17 mouse cellular contexts compared by ENCODE assay signal in the genomic region with DNA sequence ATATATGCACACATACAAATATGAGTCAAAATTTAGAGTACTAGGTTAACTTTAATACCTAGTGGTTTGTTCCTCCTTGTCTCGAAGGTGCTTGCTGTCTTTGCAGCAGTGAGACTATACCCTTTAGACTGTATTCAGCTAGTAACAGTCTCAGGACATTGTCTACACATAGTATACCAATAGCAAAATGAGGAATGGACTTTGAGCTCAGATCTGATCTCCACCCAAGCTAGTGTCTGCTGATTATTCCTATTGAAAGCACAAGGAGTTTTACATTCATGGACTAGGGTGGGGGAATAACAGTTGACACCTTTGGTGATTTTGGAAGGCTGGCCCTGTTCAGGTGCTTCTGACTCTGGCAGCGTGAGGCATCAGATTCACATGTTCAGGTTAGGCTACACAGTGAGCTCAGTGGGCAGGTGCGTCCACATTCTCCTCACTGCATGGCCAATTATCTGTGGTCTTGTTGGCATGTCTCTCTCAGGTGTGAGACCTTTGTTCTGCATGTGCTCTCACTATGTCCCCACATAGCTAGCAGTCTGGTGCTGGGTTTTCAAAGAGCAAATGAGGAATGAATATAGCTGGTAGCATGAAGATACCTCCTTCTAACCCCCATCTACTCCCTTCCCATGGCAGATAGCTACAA.
"Had no signal": no experiment of that assay in that cellular context is flagged by ENCODE, and none has a peak within 500 bp of the region (broad histone marks: within the 10 kb centered on the region; RNA-seq: fewer than 3 reads in every experiment).

No protein-coding gene starts in this region.

- H3K4me3 ChIP-seq: liver, embryonic 15.5 days; midbrain, embryonic 10.5 days; myocyte; neural tube, embryonic 13.5 days; neural tube, embryonic 15.5 days; stomach, embryonic 15.5 days had no signal

- H3K4me1 ChIP-seq: liver, embryonic 15.5 days; stomach, embryonic 15.5 days had no signal

- H3K9ac ChIP-seq: liver, embryonic 15.5 days; lung, embryonic 14.5 days; neural tube, embryonic 13.5 days; neural tube, embryonic 15.5 days; stomach, embryonic 15.5 days had no signal

- H3K27ac ChIP-seq: liver, embryonic 15.5 days; midbrain, embryonic 10.5 days; neural tube, embryonic 13.5 days; neural tube, embryonic 15.5 days; stomach, embryonic 15.5 days; stomach, postnatal 0 days had no signal

- H3K27me3 ChIP-seq: liver, embryonic 15.5 days; neural tube, embryonic 13.5 days; neural tube, embryonic 15.5 days; stomach, embryonic 15.5 days had no signal

- ATAC-seq: midbrain, embryonic 16.5 days had no signal

- H3K36me3 ChIP-seq: liver, embryonic 15.5 days; midbrain, embryonic 10.5 days; neural tube, embryonic 13.5 days; neural tube, embryonic 15.5 days; stomach, embryonic 15.5 days had no signal

- H3K9me3 ChIP-seq: liver, embryonic 15.5 days; midbrain, embryonic 10.5 days; neural tube, embryonic 13.5 days; neural tube, embryonic 15.5 days; stomach, embryonic 15.5 days had no signal

- DNase-seq: lung, adult 18-20 months; lung, embryonic 14.5 days; lung, postnatal 10 days; lung, postnatal 4 days; midbrain, embryonic 14.5 days; right cerebral cortex, postnatal 14 days; thymus, adult 2 months; thymus, postnatal 25 days; thymus, postnatal 4 days had no signal

- H3K4me2 ChIP-seq: liver, embryonic 15.5 days; lung, embryonic 14.5 days; neural tube, embryonic 13.5 days; neural tube, embryonic 15.5 days; stomach, embryonic 15.5 days had no signal
